Mouse (Mus musculus): ENCODE results near the gene Kansl1.

GRCm38 (mm10) chr11:104322142-104322541, 146.5 kb downstream of the Kansl1 start:
- TF ChIP-seq FLI1 (IDR thresholded peaks at IDR 0.05; ENCODE audit: low read length), result no peak
- no peak for TF ChIP-seq GATA1 (IDR thresholded peaks at IDR 0.05; ENCODE audit: borderline replicate concordance, low read length)
